9 mouse cellular contexts compared by ENCODE assay signal in the genomic region with DNA sequence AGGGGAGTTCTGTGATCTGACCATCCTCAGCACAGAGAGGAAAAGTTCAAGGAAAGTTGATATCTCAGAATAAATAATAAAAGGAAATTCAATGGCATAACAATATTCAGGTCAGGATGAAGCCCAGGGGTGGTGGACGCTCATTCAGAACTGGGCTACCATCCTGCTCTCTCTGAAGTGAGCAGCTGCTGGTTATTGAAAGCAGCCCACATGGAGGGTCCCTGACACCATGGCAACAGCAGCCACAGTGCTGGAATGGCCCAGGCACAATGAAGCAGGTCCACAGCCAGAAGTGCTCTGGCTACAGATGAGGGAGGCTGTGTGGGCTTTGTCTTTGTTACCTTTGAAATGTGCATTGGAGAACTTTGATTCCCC. TPM values are rescaled to one million over a fixed set of nuclear protein-coding genes. Genes with fewer than 3 reads are reported as not detected.
DNase-seq lines count a peak whose midpoint lies in the region; ATAC-seq and TF ChIP-seq lines count a peak whose summit lies in the region.
"Had no signal": no experiment of that assay in that cellular context is flagged by ENCODE, and none has a peak within 500 bp of the region (broad histone marks: within the 10 kb centered on the region; RNA-seq: fewer than 3 reads in every experiment).

No protein-coding gene starts in this region.

- peaks cover 2% of the 10 kb centered on the region for H3K4me1 ChIP-seq in liver, adult 2 months (ENCODE audit: control insufficient read depth, insufficient read depth, low read length)
- H3K4me1 ChIP-seq in liver, embryonic 12.5 days = no peaks in the 10 kb centered on the region
- peaks cover 30% of the 10 kb centered on the region for H3K4me1 ChIP-seq in forebrain, embryonic 12.5 days
- H3K4me1 ChIP-seq in limb, embryonic 11.5 days (ENCODE audit: control insufficient read depth, insufficient read depth, low read length) = peaks cover 20% of the 10 kb centered on the region

- WGBS in liver, adult 2 months = 92% methylated on average over 1 of the region's 1 CpGs
- 35% methylated on average over 1 of the region's 1 CpGs for WGBS in liver, embryonic 12.5 days (ENCODE audit: insufficient replicate concordance)
- WGBS in forebrain, embryonic 12.5 days = 0% methylated on average over 1 of the region's 1 CpGs
- WGBS in limb, embryonic 11.5 days = 22% methylated on average over 1 of the region's 1 CpGs

- H3K79me2 ChIP-seq in liver, adult 2 months (ENCODE audit: control insufficient read depth, insufficient read depth, low read length) = no peaks in the 10 kb centered on the region

- no peaks in the 10 kb centered on the region for H3K36me3 ChIP-seq in liver, adult 2 months (ENCODE audit: control insufficient read depth, insufficient read depth, low read length)
- no peaks in the 10 kb centered on the region for H3K36me3 ChIP-seq in liver, embryonic 12.5 days
- H3K36me3 ChIP-seq in forebrain, embryonic 12.5 days (replicated peaks) = no peaks in the 10 kb centered on the region
- no peaks in the 10 kb centered on the region for H3K36me3 ChIP-seq in limb, embryonic 11.5 days (ENCODE audit: control insufficient read depth, insufficient read depth, low read length)

- no peak for TF ChIP-seq POLR2A in liver, adult 2 months (IDR thresholded peaks at IDR 0.05; ENCODE audit: extremely low read depth, insufficient read depth, low read length)

- no peak overlapping the region for H3K4me3 ChIP-seq in liver, adult 2 months (ENCODE audit: insufficient read depth, low read depth, low read length)
- H3K4me3 ChIP-seq in liver, embryonic 12.5 days = no peak overlapping the region
- H3K4me3 ChIP-seq in forebrain, embryonic 12.5 days (replicated peaks) = no peak overlapping the region
- H3K4me3 ChIP-seq in limb, embryonic 11.5 days (ENCODE audit: low read depth, low read length) = no peak overlapping the region

- no peak overlapping the region for H3K9ac ChIP-seq in liver, adult 2 months (ENCODE audit: low read depth, low read length)
- H3K9ac ChIP-seq in liver, embryonic 12.5 days = no peak overlapping the region
- H3K9ac ChIP-seq in forebrain, embryonic 12.5 days = no peak overlapping the region
- H3K9ac ChIP-seq in limb, embryonic 11.5 days (ENCODE audit: low read length) = no peak overlapping the region

- no peak overlapping the region for H3K4me2 ChIP-seq in liver, embryonic 12.5 days
- peak overlapping the region; percentile 24 for H3K4me2 ChIP-seq in forebrain, embryonic 12.5 days
- H3K4me2 ChIP-seq in limb, embryonic 11.5 days (ENCODE audit: low read depth, severe bottlenecking) = no peak overlapping the region

- ATAC-seq in liver, embryonic 12.5 days = no peak
- peak; percentile 97 for ATAC-seq in forebrain, embryonic 12.5 days (ENCODE audit: low FRiP score)
- ATAC-seq in limb, embryonic 11.5 days (ENCODE audit: insufficient number of reproducible peaks, low FRiP score, low TSS enrichment, low read depth) = peak; percentile 74
- no peak for ATAC-seq in inflammation-experienced regulatory T-cells, adult 6 months

- DNase-seq in liver, adult 2 months (ENCODE audit: extremely low read depth, low read depth, low spot score) = no peak
- peak; percentile 67 for DNase-seq in limb, embryonic 11.5 days (ENCODE audit: low spot score)
- DNase-seq in retina, embryonic 14.5 days (ENCODE audit: low spot score) = peak; percentile 54
- no peak for DNase-seq in cerebellum, adult 8-10 months
- DNase-seq in left cerebral cortex, postnatal 36 days (ENCODE audit: low spot score in 2 of 2) = no peak
- DNase-seq: gastrocnemius, postnatal 14 days had no signal

- TF ChIP-seq CTCF in liver, adult 2 months (IDR thresholded peaks at IDR 0.05; ENCODE audit: low read depth, low read length) = no peak

- 0 out of 2 replicates have a peak overlapping the region, but pooled peaks have one; percentile 29 for H3K27ac ChIP-seq in liver, adult 2 months (replicated peaks; ENCODE audit: insufficient read depth, low read depth, low read length)
- H3K27ac ChIP-seq in liver, embryonic 12.5 days = no peak overlapping the region
- H3K27ac ChIP-seq in forebrain, embryonic 12.5 days = peak overlapping the region; percentile 54
- H3K27ac ChIP-seq in limb, embryonic 11.5 days (replicated peaks; ENCODE audit: low read depth, low read length) = peak overlapping the region; percentile 76

- no peaks in the 10 kb centered on the region for H3K9me3 ChIP-seq in liver, embryonic 12.5 days (replicated peaks)
- H3K9me3 ChIP-seq in forebrain, embryonic 12.5 days = no peaks in the 10 kb centered on the region
- H3K9me3 ChIP-seq in limb, embryonic 11.5 days (ENCODE audit: control insufficient read depth, low read length) = no peaks in the 10 kb centered on the region

- no peaks in the 10 kb centered on the region for H3K27me3 ChIP-seq in liver, adult 2 months (ENCODE audit: control insufficient read depth, insufficient read depth, low read length)
- no peaks in the 10 kb centered on the region for H3K27me3 ChIP-seq in liver, embryonic 12.5 days (replicated peaks)
- H3K27me3 ChIP-seq in forebrain, embryonic 12.5 days = 0 out of 2 replicates have a peak, but pooled peaks cover 3% of the 10 kb centered on the region
- no peaks in the 10 kb centered on the region for H3K27me3 ChIP-seq in limb, embryonic 11.5 days (ENCODE audit: control insufficient read depth, insufficient read depth, low read length)

- intact Hi-C loops in left cerebral cortex, postnatal 36 days (cut with DNase I) = no loop called here

RNA-seq across cellular contexts. Expression of a gene that starts 6.4 kb away (rescaled TPM):
- 7.7 and 9.5 TPM in 2 replicates for total RNA-seq in liver, adult 2 months (2014; rRNA removed)
- polyA plus RNA-seq in liver, adult 2 months (2012; rRNA removed) = 1.0 and 1.3 TPM in 2 replicates
- polyA plus RNA-seq in liver, embryonic 12.5 days (2016; fragmentation: Nextera tagmentation; extraction: Ambion mirVana) = 2.9 and 3.4 TPM in 2 replicates
- 18.0 and 19.3 TPM in 2 replicates for polyA plus RNA-seq in forebrain, embryonic 12.5 days (2016; fragmentation: Nextera tagmentation; extraction: Ambion mirVana)
- 8.4 and 11.0 TPM in 2 replicates for polyA plus RNA-seq in limb, embryonic 11.5 days (2014; fragmentation: Nextera tagmentation; extraction: Ambion mirVana)
- polyA plus RNA-seq in inflammation-experienced regulatory T-cells, adult 6 months (2017; shearing (Covaris generic)) = 1 to 10 TPM in 2 of 3 experiments, under 1 TPM in 1; 0.94 to 2.3 (median 1.7) TPM
- total RNA-seq in left cerebral cortex, postnatal 36 days (2021) = 10 to 100 TPM; 50.5 to 57.5 TPM

Comparison
In these comparisons a context has a peak if more than half of its experiments do, and no peak if none do; other contexts are left out.
1. DNase-seq: peak in limb, embryonic 11.5 days (single experiment) and retina, embryonic 14.5 days (single experiment); none in liver, adult 2 months (single experiment), cerebellum, adult 8-10 months (single experiment) and left cerebral cortex, postnatal 36 days (0 of 2).
2. ATAC-seq: peak in forebrain, embryonic 12.5 days (single experiment) and limb, embryonic 11.5 days (single experiment); none in liver, embryonic 12.5 days (single experiment) and inflammation-experienced regulatory T-cells, adult 6 months (single experiment).